Mouse (Mus musculus) hindbrain, embryonic 12.5 days (tissue): Measurements from ENCODE around the gene Fcho2. TPM values are rescaled to one million over a fixed set of nuclear protein-coding genes. Genes with fewer than 3 reads are reported as not detected.

Experiments
- ATAC-seq: fragments of 200-750 bp; cut with Nextera tagmentation; 2 replicates; pipeline ENCODE4 v1.8.0; 2017; ENCODE audit warnings: moderate TSS enrichment; ENCODE audit not compliant: low FRiP score
- H3K27ac ChIP-seq: fragments of 300-500 bp; sonication (generic); 2 replicates; pipeline ENCODE4 v1.5.1; 2016; ENCODE audit warnings: mild to moderate bottlenecking
- H3K27me3 ChIP-seq: fragments of 300-500 bp; sonication (generic); 2 replicates; pipeline ENCODE4 v1.6.1; 2016; ENCODE audit warnings: mild to moderate bottlenecking
- H3K36me3 ChIP-seq: fragments of 300-500 bp; sonication (generic); 2 replicates; pipeline ENCODE4 v1.6.1; 2016; ENCODE audit warnings: mild to moderate bottlenecking
- H3K4me1 ChIP-seq: fragments of 300-500 bp; sonication (generic); 2 replicates; pipeline ENCODE4 v1.6.1; 2016
- H3K4me2 ChIP-seq: fragments of 300-500 bp; sonication (generic); replicated peaks from 2 replicates; pipeline ENCODE4 v1.6.1; 2016; ENCODE audit warnings: mild to moderate bottlenecking
- H3K4me3 ChIP-seq: fragments of 300-500 bp; sonication (generic); 2 replicates; pipeline ENCODE4 v1.5.1; 2016; ENCODE audit warnings: mild to moderate bottlenecking
- H3K9ac ChIP-seq: fragments of 300-500 bp; sonication (generic); 2 replicates; pipeline ENCODE4 v1.6.1; 2016; ENCODE audit warnings: mild to moderate bottlenecking, moderate library complexity
- H3K9me3 ChIP-seq: fragments of 300-500 bp; sonication (generic); replicated peaks from 2 replicates; pipeline ENCODE4 v1.6.1; 2016; ENCODE audit warnings: mild to moderate bottlenecking
- WGBS: fragments of 180-500 bp; shearing (Covaris S2); methylation state at CpG from one replicate; pipeline ENCODE4 v1.1.7; 2016; 5-methylcytosine and 5-hydroxymethylcytosine counted together
- polyA plus RNA-seq: library from polyadenylated mRNA; unstranded; fragments of >200 nt; fragmentation: Nextera tagmentation; extraction: Ambion mirVana; gene quantifications from 2 replicates; pipeline ENCODE4 v1.2.1, GENCODE M21; 2016

Fcho2 gene
- polyA plus RNA-seq, 1 experiment from 2014 or later: 48.3 TPM

DNA sequence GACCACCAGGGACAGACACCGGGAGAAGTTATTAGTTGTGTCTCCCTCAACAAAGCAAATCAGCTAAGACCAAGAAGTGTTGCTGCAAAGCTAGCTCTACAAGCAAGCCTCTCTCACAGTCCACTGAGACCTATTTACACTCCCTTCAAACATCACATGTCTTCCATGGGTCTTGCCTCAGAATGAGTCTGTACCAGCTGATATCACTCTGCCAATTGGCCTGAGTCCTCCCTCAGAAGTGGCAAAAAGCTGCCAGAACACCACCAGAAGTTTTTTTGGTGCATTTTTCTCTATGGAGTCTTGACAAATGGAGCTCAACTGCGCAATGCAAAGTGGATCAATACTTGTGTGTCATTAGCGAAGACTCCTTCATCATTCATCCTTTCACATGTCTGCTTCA, 19.7 kb downstream of the Fcho2 start:
- peaks cover 22% of the 10 kb centered on the region for H3K36me3 ChIP-seq
- no peak for ATAC-seq
- no peak overlapping the region for H3K4me3 ChIP-seq
- no peaks in the 10 kb centered on the region for H3K27me3 ChIP-seq
- 0 out of 2 replicates have a peak, but pooled peaks cover 5% of the 10 kb centered on the region for H3K9me3 ChIP-seq
- H3K9ac ChIP-seq: no peak overlapping the region
- WGBS: 82% methylated on average over 3 of the region's 3 CpGs
- no peaks in the 10 kb centered on the region for H3K4me1 ChIP-seq
- H3K4me2 ChIP-seq: no peak overlapping the region
- no peak overlapping the region for H3K27ac ChIP-seq

DNA sequence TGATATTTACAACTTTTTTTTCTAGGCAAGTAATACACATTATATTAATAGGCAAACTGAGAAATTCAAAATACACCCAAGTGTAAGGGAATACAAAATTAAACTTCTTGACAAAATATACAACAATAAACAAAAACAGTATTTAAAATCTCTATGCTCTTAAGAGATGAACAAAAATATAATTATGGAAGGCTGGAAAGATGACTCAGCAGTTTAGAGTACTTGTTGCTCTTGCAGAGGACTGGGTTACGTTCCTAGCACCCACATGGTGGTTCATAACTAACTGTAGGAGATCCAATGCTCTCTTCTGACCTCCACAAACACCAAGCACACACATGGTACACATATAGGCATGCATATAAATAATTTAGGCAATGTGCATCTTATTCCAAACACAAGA, 22.4 kb downstream of the Fcho2 start:
- H3K9ac ChIP-seq: no peak overlapping the region
- no peak overlapping the region for H3K4me3 ChIP-seq
- no peaks in the 10 kb centered on the region for H3K27me3 ChIP-seq
- H3K36me3 ChIP-seq: peaks cover 11% of the 10 kb centered on the region
- ATAC-seq: no peak
- H3K4me2 ChIP-seq: no peak overlapping the region
- no peak overlapping the region for H3K27ac ChIP-seq
- no peaks in the 10 kb centered on the region for H3K9me3 ChIP-seq
- no peaks in the 10 kb centered on the region for H3K4me1 ChIP-seq
- 91% methylated on average over 1 of the region's 1 CpGs for WGBS

DNA sequence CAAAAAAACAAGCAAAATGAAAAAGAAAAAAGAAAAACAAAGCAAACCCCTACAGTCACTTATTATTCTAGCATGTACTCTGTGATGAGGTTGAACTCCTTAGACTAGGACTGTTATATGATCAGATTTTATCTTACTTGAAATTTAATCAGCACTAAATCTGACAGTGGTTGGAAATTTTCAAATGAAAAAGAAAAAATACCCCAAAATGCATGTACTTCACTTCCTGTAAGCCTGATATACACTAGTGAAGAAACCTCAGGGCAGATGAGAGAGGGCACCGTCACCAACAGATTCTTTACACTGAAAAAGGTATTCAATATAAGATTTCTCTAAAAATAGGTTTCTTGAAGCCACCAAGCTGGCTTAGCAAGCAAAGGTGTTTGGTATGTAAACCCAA, 23.6 kb downstream of the Fcho2 start:
- Histone ChIP-seq H3K4me2 (no peak overlapping the region), H3K4me1 (no peaks in the 10 kb centered on the region), H3K36me3 (peaks cover 11% of the 10 kb centered on the region), H3K4me3 (no peak overlapping the region), H3K9ac (no peak overlapping the region), H3K27ac (no peak overlapping the region), H3K27me3 (no peaks in the 10 kb centered on the region), H3K9me3 (no peaks in the 10 kb centered on the region)
- WGBS: 93% methylated on average over 1 of the region's 1 CpGs
- ATAC-seq: no peak

DNA sequence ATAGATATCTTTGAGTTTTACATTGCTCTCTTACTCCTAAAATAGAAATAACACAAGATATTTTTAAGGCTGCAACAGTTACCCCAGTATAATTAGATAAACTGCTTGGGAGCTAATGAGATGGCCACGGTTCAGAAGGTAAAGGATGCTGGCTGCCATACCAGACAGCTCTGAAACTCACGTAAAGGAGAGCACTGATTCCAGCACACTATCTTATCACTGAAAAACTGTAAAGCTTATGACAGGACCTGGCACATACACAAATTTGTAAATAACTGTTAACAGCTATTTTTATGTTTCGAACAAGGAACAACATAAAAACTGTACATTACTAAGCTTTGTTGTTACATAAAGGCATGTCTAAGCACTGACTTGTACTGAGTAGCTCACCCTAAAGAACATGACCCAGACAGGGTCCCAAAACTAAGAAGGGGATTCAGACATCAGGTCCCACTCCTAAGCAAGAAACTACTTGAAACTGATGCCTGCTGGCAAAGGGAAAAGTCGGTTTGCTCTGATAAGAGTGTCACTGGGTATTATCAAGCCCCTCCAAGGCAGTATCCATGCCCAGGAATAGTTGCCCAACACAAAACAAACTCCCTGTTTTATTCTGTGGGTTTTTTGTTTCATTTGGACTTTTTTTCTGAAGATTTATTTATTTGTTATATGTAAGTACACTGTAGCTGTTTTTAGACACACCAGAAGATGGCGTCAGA, 28.1 kb downstream of the Fcho2 start:
- H3K4me3 ChIP-seq: no peak overlapping the region
- WGBS: 89% methylated on average over 5 of the region's 5 CpGs

DNA sequence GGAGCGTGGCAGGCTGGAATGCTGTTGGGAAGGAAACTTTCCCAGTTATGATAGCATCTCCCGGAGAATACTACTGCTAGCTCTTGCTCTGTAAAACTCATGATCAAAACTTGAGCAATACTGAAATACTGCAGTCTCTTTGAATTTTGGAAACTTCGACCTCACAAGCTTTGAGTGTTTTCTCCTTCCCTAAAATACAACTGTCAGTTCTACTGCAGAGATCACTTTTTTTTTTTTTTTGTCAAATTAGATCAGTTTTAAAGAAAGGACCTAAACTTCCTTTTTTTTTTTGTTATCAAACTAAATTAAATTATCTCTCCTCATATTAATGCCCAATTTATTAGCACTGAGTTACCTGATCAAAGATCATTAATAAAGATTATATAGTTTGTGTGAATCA, 37.3 kb downstream of the Fcho2 start:
- Histone ChIP-seq H3K9ac (no peak overlapping the region), H3K27me3 (no peaks in the 10 kb centered on the region), H3K9me3 (no peaks in the 10 kb centered on the region), H3K4me3 (no peak overlapping the region), H3K4me2 (no peak overlapping the region), H3K27ac (no peak overlapping the region), H3K36me3 (peaks cover 35% of the 10 kb centered on the region), H3K4me1 (no peaks in the 10 kb centered on the region)
- WGBS: 96% methylated on average over 3 of the region's 3 CpGs
- no peak for ATAC-seq

More for the DNA sequence above, 28.1 kb downstream of the Fcho2 start:
- Histone ChIP-seq H3K9ac (no peak overlapping the region), H3K27ac (no peak overlapping the region), H3K4me1 (no peaks in the 10 kb centered on the region), H3K9me3 (no peaks in the 10 kb centered on the region), H3K4me2 (no peak overlapping the region), H3K36me3 (peaks cover 12% of the 10 kb centered on the region), H3K27me3 (no peaks in the 10 kb centered on the region)
- ATAC-seq: no peak

DNA sequence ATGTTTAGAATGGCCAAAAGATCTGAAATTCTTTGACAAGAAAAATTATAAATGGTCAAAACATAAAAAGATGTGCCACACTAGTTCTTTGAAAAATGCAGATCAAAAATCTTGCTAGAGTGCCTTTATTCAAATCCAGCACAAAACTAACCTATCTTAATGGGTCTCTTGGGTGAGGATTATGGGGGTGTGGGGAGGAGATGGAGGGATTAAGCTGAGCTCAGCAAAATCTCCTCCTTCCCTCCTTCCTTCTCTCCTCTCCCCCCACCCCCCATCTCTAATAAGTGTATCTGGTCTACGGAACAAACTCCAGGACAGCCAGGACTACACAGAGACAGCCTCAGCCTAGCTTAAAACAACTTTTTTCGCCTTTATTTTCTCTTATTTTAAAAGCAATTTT, 43.8 kb downstream of the Fcho2 start:
- ATAC-seq: no peak
- Histone ChIP-seq H3K9me3 (no peaks in the 10 kb centered on the region), H3K27me3 (no peaks in the 10 kb centered on the region), H3K9ac (no peak overlapping the region), H3K4me1 (peaks cover 3% of the 10 kb centered on the region; the same call in 1 of the 2 replicates), H3K36me3 (peaks cover 11% of the 10 kb centered on the region), H3K4me3 (no peak overlapping the region), H3K27ac (no peak overlapping the region), H3K4me2 (no peak overlapping the region)
- 77% methylated on average over 2 of the region's 2 CpGs for whole genome bisulfite sequencing

DNA sequence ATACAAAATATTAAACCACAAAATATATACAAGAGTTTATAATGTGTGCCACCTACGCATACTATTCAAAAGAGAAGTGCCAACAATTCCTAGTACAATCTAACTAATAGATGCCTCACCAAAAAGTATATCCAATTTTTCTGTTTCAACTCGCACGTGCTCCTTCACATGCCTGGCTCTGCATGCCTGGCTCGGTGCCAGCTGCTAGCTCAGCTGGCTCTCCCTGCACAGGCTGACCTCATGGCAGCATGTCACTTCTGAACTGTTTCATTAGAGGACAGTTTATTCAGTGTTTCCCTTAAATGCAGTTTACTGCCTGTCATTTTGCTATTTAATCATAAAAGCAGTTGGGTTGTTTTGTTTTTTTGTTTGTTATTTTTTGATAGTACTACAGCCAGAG, 46.9 kb downstream of the Fcho2 start:
- peaks cover 3% of the 10 kb centered on the region; the same call in 1 of the 2 replicates for H3K4me1 ChIP-seq
- no peak overlapping the region for H3K4me3 ChIP-seq
- H3K36me3 ChIP-seq: peaks cover under 1% of the 10 kb centered on the region; the same call in 1 of the 2 replicates
- no peak overlapping the region for H3K27ac ChIP-seq
- no peak overlapping the region for H3K9ac ChIP-seq
- no peak overlapping the region for H3K4me2 ChIP-seq
- H3K9me3 ChIP-seq: no peaks in the 10 kb centered on the region
- 45% methylated on average over 4 of the region's 4 CpGs for WGBS
- no peaks in the 10 kb centered on the region for H3K27me3 ChIP-seq
- ATAC-seq: 0 out of 2 replicates have a peak, but pooled peaks have one; percentile 56

DNA sequence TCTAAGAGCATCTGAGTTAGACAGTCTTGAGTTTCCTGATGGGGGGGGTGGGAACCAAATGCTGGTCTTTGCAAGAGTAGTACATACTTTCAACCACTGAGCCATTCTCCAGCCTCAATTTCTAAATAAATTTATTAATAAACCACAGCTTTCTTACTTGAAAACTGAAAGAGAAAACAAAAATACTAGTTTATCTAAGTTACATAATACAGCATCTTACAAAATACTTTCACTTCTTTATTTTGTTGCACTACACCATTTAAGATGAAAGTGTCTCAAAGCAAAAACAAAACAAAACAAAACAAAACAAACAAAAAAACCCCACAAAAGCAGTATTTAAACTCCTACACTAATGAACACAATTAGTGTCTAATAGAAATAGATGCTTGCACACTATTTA, 53.5 kb downstream of the Fcho2 start:
- Histone ChIP-seq H3K4me2 (no peak overlapping the region), H3K36me3 (peaks cover 7% of the 10 kb centered on the region; the same call in 1 of the 2 replicates), H3K27me3 (no peaks in the 10 kb centered on the region), H3K4me1 (no peaks in the 10 kb centered on the region), H3K27ac (no peak overlapping the region), H3K4me3 (no peak overlapping the region), H3K9ac (no peak overlapping the region), H3K9me3 (no peaks in the 10 kb centered on the region)
- ATAC-seq: no peak

DNA sequence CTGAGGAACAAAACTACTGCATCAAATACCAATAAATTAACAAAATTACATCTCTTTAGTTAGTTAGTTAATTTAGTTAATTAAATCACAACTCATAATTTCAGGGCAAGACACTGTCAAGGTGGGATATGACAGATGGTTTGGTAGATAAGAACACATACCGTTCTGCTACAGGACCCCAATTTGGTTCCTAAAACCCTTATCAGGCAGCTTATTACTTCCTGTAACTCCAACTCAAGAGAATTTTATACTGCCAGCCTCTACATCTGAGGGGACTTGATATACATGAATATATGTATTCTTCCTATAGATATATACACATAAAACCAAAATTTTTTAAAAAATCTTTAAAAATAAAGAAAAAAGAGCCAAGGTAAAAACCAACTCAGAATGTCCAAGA, 59.4 kb downstream of the Fcho2 start:
- Histone ChIP-seq H3K36me3 (0 out of 2 replicates have a peak, but pooled peaks cover 7% of the 10 kb centered on the region), H3K27me3 (no peaks in the 10 kb centered on the region), H3K4me1 (no peaks in the 10 kb centered on the region), H3K4me2 (no peak overlapping the region), H3K27ac (no peak overlapping the region), H3K9me3 (no peaks in the 10 kb centered on the region), H3K4me3 (no peak overlapping the region), H3K9ac (no peak overlapping the region)
- WGBS: 83% methylated on average over 1 of the region's 1 CpGs
- no peak for ATAC-seq

DNA sequence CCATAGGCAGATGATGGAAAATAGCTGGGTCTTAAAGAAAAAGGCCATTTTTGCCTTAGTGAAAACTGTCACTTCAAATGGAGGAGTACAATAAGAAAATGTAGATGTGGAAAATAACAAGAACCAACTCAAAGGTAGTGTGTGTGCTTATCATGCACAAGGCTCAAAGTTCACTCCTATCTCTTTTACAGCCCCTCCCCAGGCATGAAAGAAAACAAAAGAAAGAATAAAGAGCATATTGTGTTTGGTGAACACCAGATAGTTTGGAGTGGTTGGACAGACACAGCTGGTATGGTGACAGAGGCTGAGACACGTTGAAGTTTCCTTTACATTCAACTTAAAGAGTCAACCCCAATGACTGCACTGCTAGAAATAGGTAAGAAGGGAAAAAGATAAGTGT, 70.6 kb downstream of the Fcho2 start:
- Histone ChIP-seq H3K9me3 (no peaks in the 10 kb centered on the region), H3K4me3 (no peak overlapping the region), H3K27ac (no peak overlapping the region), H3K36me3 (peaks cover 35% of the 10 kb centered on the region), H3K4me2 (no peak overlapping the region), H3K4me1 (no peaks in the 10 kb centered on the region), H3K27me3 (no peaks in the 10 kb centered on the region), H3K9ac (no peak overlapping the region)
- 72% methylated on average over 1 of the region's 1 CpGs for WGBS
- no peak for ATAC-seq

DNA sequence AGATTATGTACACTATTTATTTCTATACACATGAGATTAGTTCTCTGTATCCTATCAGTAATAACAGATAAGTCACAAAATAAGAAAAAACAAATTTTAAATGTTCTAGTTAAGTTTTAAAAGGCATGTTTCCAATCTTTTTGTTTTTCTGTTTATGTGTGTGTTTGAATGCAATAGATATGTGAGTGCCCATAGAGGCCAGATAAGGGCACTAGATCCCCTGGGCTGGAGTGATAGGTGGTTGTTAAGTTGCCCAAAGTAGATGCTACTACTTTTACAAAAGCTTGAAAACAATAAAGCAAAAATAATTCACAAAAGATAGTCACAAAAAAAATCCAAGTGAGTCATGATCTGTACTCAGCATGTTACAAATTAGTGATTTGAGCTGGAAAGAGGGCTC, 71.4 kb downstream of the Fcho2 start:
- Histone ChIP-seq H3K27me3 (no peaks in the 10 kb centered on the region), H3K9ac (no peak overlapping the region), H3K4me1 (no peaks in the 10 kb centered on the region), H3K4me3 (no peak overlapping the region), H3K27ac (no peak overlapping the region), H3K9me3 (no peaks in the 10 kb centered on the region), H3K36me3 (peaks cover 35% of the 10 kb centered on the region), H3K4me2 (no peak overlapping the region)
- no peak for ATAC-seq

DNA sequence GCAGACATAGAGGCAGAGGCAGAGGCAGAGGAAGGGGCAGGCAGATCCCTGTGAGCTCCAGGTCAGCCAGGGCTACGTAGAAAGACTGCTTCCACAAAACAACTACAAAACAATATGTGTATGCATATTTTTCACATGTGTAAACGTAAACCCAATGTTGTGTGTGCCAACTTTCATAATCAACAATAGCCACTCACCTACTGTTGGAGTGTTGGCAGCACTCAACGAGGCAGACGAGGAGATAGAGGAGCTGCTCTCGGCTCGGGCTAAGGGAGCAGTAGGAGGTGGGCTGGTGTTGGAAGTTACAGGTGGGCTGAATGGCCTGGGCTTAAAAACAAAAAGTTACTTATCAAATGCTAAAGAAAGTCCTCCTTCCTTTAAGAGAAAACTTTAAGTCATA, 72.0 kb downstream of the Fcho2 start:
- H3K4me1 ChIP-seq: no peaks in the 10 kb centered on the region
- no peaks in the 10 kb centered on the region for H3K9me3 ChIP-seq
- H3K4me2 ChIP-seq: no peak overlapping the region
- no peaks in the 10 kb centered on the region for H3K27me3 ChIP-seq
- no peak overlapping the region for H3K9ac ChIP-seq
- H3K36me3 ChIP-seq: peaks cover 35% of the 10 kb centered on the region
- WGBS: 95% methylated on average over 6 of the region's 6 CpGs
- H3K4me3 ChIP-seq: no peak overlapping the region
- H3K27ac ChIP-seq: no peak overlapping the region
- no peak for ATAC-seq

DNA sequence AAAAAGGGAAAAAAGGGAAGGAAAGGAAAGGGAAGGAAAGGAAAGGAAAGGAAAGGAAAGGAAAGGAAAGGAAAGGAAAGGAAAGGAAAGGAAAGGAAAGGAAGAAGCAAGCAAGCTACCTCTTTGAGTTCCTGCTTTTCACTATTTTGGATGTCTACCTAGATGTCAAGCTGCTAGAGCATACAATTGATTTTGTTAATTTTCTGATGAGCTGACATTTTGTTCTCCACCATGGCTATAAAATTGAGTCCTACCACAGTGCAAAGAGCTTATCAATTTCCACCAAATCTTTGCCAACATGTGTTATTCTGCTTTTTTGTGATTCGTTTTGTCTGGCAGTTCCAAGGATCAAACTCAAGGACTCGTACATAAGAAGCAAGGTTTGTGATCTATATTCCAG, 77.0 kb downstream of the Fcho2 start:
- no peak for ATAC-seq
- no peak overlapping the region for H3K9ac ChIP-seq
- H3K4me3 ChIP-seq: no peak overlapping the region
- 0 out of 2 replicates have a peak, but pooled peaks cover 1% of the 10 kb centered on the region for H3K4me1 ChIP-seq
- no peak overlapping the region for H3K27ac ChIP-seq
- H3K9me3 ChIP-seq: no peaks in the 10 kb centered on the region
- no peak overlapping the region for H3K4me2 ChIP-seq
- 93% methylated on average over 2 of the region's 2 CpGs for WGBS
- no peaks in the 10 kb centered on the region for H3K27me3 ChIP-seq
- H3K36me3 ChIP-seq: peaks cover 26% of the 10 kb centered on the region
